Mouse (Mus musculus) gonadal fat pad, adult 2 months (tissue): ENCODE measurements around the gene Fam196a. TPM values are rescaled to one million over a fixed set of nuclear protein-coding genes. Genes with fewer than 3 reads are reported as not detected.

Experiments
- DNase-seq: peaks from one replicate; pipeline ENCODE4 v3.0.0-alpha.2; 2012; ENCODE audit warnings: low read depth
- polyA plus RNA-seq: library from polyadenylated mRNA; depleted of rRNA; stranded (reverse); fragments of >200 nt; gene quantifications from 2 replicates; pipeline ENCODE4 v1.2.3, GENCODE M21; 2012

Gene Fam196a
- polyA plus RNA-seq, 1 experiment: 0.04 TPM

DNA sequence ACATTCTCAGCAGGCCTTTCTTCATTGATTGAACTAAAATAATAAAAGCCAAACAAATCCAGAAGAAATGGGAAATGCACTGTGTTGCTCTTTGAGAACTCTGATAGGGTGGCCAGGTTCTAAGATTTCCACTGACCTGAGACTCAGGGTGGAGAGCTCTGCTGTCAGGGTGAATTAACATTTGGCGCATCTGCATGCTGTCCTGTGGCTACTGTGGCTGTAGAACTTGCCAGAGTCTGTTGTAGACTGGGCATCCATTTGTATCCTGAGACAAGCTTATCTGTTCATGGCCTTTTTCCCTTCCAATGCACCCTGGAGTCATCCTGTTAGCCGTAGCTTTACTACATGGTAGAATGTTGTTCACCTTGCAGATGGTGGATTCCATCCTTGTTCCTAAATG, 98.2 kb downstream of the Fam196a start:
- DNase-seq: no peak
